Mouse (Mus musculus): ENCODE data around the gene P2ry12. TPM values are rescaled to one million over a fixed set of nuclear protein-coding genes. Genes with fewer than 3 reads are reported as not detected.
A peak's percentile ranks its signal among the peaks of the same experiment; 100 is the strongest.

P2ry12 gene
- total RNA-seq, 2 experiments from 2014 or later = not detected

- ATAC-seq (replicated peaks; ENCODE audit: poor library complexity, severe bottlenecking) = no peak
Observed at GRCm38 (mm10) chr3:59194099-59194498, 68.6 kb downstream of the P2ry12 start.

GRCm38 (mm10) chr3:59191674-59192073 is 71.0 kb downstream of the P2ry12 start:
- ATAC-seq (replicated peaks; ENCODE audit: poor library complexity, severe bottlenecking) = no peak

GRCm38 (mm10) chr3:59187336-59187735 is 75.3 kb downstream of the P2ry12 start:
- no peak for ATAC-seq (replicated peaks; ENCODE audit: poor library complexity, severe bottlenecking)

GRCm38 (mm10) chr3:59185662-59186061 is 77.0 kb downstream of the P2ry12 start:
- no peak for ATAC-seq (replicated peaks; ENCODE audit: poor library complexity, severe bottlenecking)

GRCm38 (mm10) chr3:59182129-59182528 is 80.5 kb downstream of the P2ry12 start:
- ATAC-seq (replicated peaks; ENCODE audit: poor library complexity, severe bottlenecking) = no peak

- no peak for ATAC-seq (replicated peaks; ENCODE audit: poor library complexity, severe bottlenecking)
Observed at GRCm38 (mm10) chr3:59181134-59181533, 81.5 kb downstream of the P2ry12 start.

GRCm38 (mm10) chr3:59176871-59177270 is 85.8 kb downstream of the P2ry12 start:
- ATAC-seq (replicated peaks; ENCODE audit: poor library complexity, severe bottlenecking) = no peak

GRCm38 (mm10) chr3:59175234-59175633 is 87.4 kb downstream of the P2ry12 start:
- peak; percentile 82 for ATAC-seq (replicated peaks; ENCODE audit: poor library complexity, severe bottlenecking)

- ATAC-seq (replicated peaks; ENCODE audit: poor library complexity, severe bottlenecking) = peak; percentile 65
Observed at GRCm38 (mm10) chr3:59174426-59175154, 88.1 kb downstream of the P2ry12 start.

- ATAC-seq (replicated peaks; ENCODE audit: poor library complexity, severe bottlenecking) = peak; percentile 33
Observed at GRCm38 (mm10) chr3:59169921-59170627, 92.6 kb downstream of the P2ry12 start.

- no peak for ATAC-seq (replicated peaks; ENCODE audit: poor library complexity, severe bottlenecking)
Observed at GRCm38 (mm10) chr3:59169215-59169614, 93.5 kb downstream of the P2ry12 start.

- ATAC-seq (replicated peaks; ENCODE audit: poor library complexity, severe bottlenecking) = peak; percentile 79
Observed at GRCm38 (mm10) chr3:59168476-59168875, 94.2 kb downstream of the P2ry12 start.

- ATAC-seq (replicated peaks; ENCODE audit: poor library complexity, severe bottlenecking) = no peak
Observed at GRCm38 (mm10) chr3:59167417-59168054, 95.1 kb downstream of the P2ry12 start.

Other genes with a start within 250 kb of the P2ry12 start
- 17.4 and 20.6 TPM in 2 replicates for gene Gpr171, start 161.1 kb downstream of the P2ry12 start, total RNA-seq (2014; fragmentation: Nextera tagmentation)
- 24.2 and 29.3 TPM in 2 replicates for gene Gpr171, start 161.1 kb downstream of the P2ry12 start, total RNA-seq (2017)
- gene P2ry14, start 109.3 kb downstream of the P2ry12 start, total RNA-seq (2014; fragmentation: Nextera tagmentation) = 7.4 and 8.6 TPM in 2 replicates
- gene P2ry14, start 109.3 kb downstream of the P2ry12 start, total RNA-seq (2017) = 3.6 and 6.3 TPM in 2 replicates
- gene Gpr87, start 67.8 kb downstream of the P2ry12 start, total RNA-seq (2014; fragmentation: Nextera tagmentation) = not detected in 2 replicates
- not detected in 2 replicates for gene Gpr87, start 67.8 kb downstream of the P2ry12 start, total RNA-seq (2017)
- 0.30 and 0.47 TPM in 2 replicates for gene P2ry13, start 52.0 kb downstream of the P2ry12 start, total RNA-seq (2014; fragmentation: Nextera tagmentation)
- 0.05 TPM in 1 of 2 replicates, not detected in the other for gene P2ry13, start 52.0 kb downstream of the P2ry12 start, total RNA-seq (2017)
- gene Igsf10, start 81.5 kb upstream of the P2ry12 start, total RNA-seq (2014; fragmentation: Nextera tagmentation) = not detected in 2 replicates
- gene Igsf10, start 81.5 kb upstream of the P2ry12 start, total RNA-seq (2017) = not detected in 2 replicates

Measured in granulocyte monocyte progenitor cell, adult 5-6 weeks (primary cell).